Mouse (Mus musculus): ENCODE measurements at regions not wholly inside any gene's neighbourhood (a gene's known extent, or its start where the extent isn't known, plus 50 kb on each side); places are given as distances from the start of the nearest gene placed in this dataset.

- 63% methylated on average over 11 of the region's 11 CpGs for WGBS
- H3K27ac ChIP-seq (ENCODE audit: low read length), result no peak overlapping the region
- H3K4me2 ChIP-seq (ENCODE audit: low read length), result no peak overlapping the region
- H3K9me3 ChIP-seq (ENCODE audit: control insufficient read depth, low read length), result no peaks in the 10 kb centered on the region
- H3K4me1 ChIP-seq (replicated peaks; ENCODE audit: control insufficient read depth, insufficient read depth, low read length), result no peaks in the 10 kb centered on the region
- no peaks in the 10 kb centered on the region for H3K36me3 ChIP-seq (ENCODE audit: control insufficient read depth, insufficient read depth)
- H3K27me3 ChIP-seq (replicated peaks; ENCODE audit: control insufficient read depth, insufficient read depth, low read length), result no peaks in the 10 kb centered on the region
- no peak overlapping the region for H3K9ac ChIP-seq (replicated peaks; ENCODE audit: low read depth, low read length)
- no peak overlapping the region for H3K4me3 ChIP-seq (replicated peaks; ENCODE audit: low read length)
- ATAC-seq, result no peak
These were observed 69.9 kb upstream of the Mad2l1 start for GRCm38 (mm10) chr6:66465137-66465853.

- Histone ChIP-seq H3K4me2 (ENCODE audit: low read length) (no peak overlapping the region), H3K4me3 (replicated peaks; ENCODE audit: low read length) (no peak overlapping the region), H3K9me3 (ENCODE audit: control insufficient read depth, low read length) (no peaks in the 10 kb centered on the region), H3K27me3 (replicated peaks; ENCODE audit: control insufficient read depth, insufficient read depth, low read length) (no peaks in the 10 kb centered on the region), H3K4me1 (replicated peaks; ENCODE audit: control insufficient read depth, insufficient read depth, low read length) (no peaks in the 10 kb centered on the region), H3K9ac (replicated peaks; ENCODE audit: low read depth, low read length) (no peak overlapping the region), H3K36me3 (ENCODE audit: control insufficient read depth, insufficient read depth) (no peaks in the 10 kb centered on the region), H3K27ac (ENCODE audit: low read length) (no peak overlapping the region)
- ATAC-seq, result no peak
- 33% methylated on average over 3 of the region's 3 CpGs for WGBS
These were observed 68.4 kb upstream of the Mad2l1 start for GRCm38 (mm10) chr6:66466757-66467156.

GRCm38 (mm10) chr6:66470627-66471249, 64.5 kb upstream of the Mad2l1 start:
- Histone ChIP-seq H3K9me3 (ENCODE audit: control insufficient read depth, low read length) (no peaks in the 10 kb centered on the region), H3K27ac (ENCODE audit: low read length) (no peak overlapping the region), H3K36me3 (ENCODE audit: control insufficient read depth, insufficient read depth) (no peaks in the 10 kb centered on the region), H3K27me3 (replicated peaks; ENCODE audit: control insufficient read depth, insufficient read depth, low read length) (no peaks in the 10 kb centered on the region), H3K4me3 (replicated peaks; ENCODE audit: low read length) (no peak overlapping the region), H3K4me2 (ENCODE audit: low read length) (no peak overlapping the region), H3K9ac (replicated peaks; ENCODE audit: low read depth, low read length) (no peak overlapping the region), H3K4me1 (replicated peaks; ENCODE audit: control insufficient read depth, insufficient read depth, low read length) (no peaks in the 10 kb centered on the region)
- 90% methylated on average over 4 of the region's 4 CpGs for WGBS
- no peak for ATAC-seq

- H3K27me3 ChIP-seq (replicated peaks; ENCODE audit: control insufficient read depth, insufficient read depth, low read length), result no peaks in the 10 kb centered on the region
- 83% methylated on average over 3 of the region's 3 CpGs for WGBS
- no peaks in the 10 kb centered on the region for H3K9me3 ChIP-seq (ENCODE audit: control insufficient read depth, low read length)
- no peak overlapping the region for H3K9ac ChIP-seq (replicated peaks; ENCODE audit: low read depth, low read length)
- H3K4me1 ChIP-seq (replicated peaks; ENCODE audit: control insufficient read depth, insufficient read depth, low read length), result no peaks in the 10 kb centered on the region
- no peaks in the 10 kb centered on the region for H3K36me3 ChIP-seq (ENCODE audit: control insufficient read depth, insufficient read depth)
- no peak for ATAC-seq
- no peak overlapping the region for H3K4me3 ChIP-seq (replicated peaks; ENCODE audit: low read length)
- H3K27ac ChIP-seq (ENCODE audit: low read length), result no peak overlapping the region
- H3K4me2 ChIP-seq (ENCODE audit: low read length), result no peak overlapping the region
These were observed 63.4 kb upstream of the Mad2l1 start for GRCm38 (mm10) chr6:66471786-66472185.

GRCm38 (mm10) chr6:66472697-66473096, 62.5 kb upstream of the Mad2l1 start:
- no peaks in the 10 kb centered on the region for H3K4me1 ChIP-seq (replicated peaks; ENCODE audit: control insufficient read depth, insufficient read depth, low read length)
- WGBS, result 89% methylated on average over 4 of the region's 4 CpGs

GRCm38 (mm10) chr6:66477575-66477974, 57.6 kb upstream of the Mad2l1 start:
- no peak overlapping the region for H3K9ac ChIP-seq (replicated peaks; ENCODE audit: low read depth, low read length)
- H3K9me3 ChIP-seq (ENCODE audit: control insufficient read depth, low read length), result no peaks in the 10 kb centered on the region
- no peaks in the 10 kb centered on the region for H3K36me3 ChIP-seq (ENCODE audit: control insufficient read depth, insufficient read depth)
- no peak overlapping the region for H3K4me2 ChIP-seq (ENCODE audit: low read length)
- no peaks in the 10 kb centered on the region for H3K27me3 ChIP-seq (replicated peaks; ENCODE audit: control insufficient read depth, insufficient read depth, low read length)
- no peaks in the 10 kb centered on the region for H3K4me1 ChIP-seq (replicated peaks; ENCODE audit: control insufficient read depth, insufficient read depth, low read length)
- WGBS, result 77% methylated on average over 5 of the region's 5 CpGs
- H3K27ac ChIP-seq (ENCODE audit: low read length), result no peak overlapping the region
- no peak for ATAC-seq
- no peak overlapping the region for H3K4me3 ChIP-seq (replicated peaks; ENCODE audit: low read length)

More at GRCm38 (mm10) chr6:66472697-66473096, 62.5 kb upstream of the Mad2l1 start:
- no peak overlapping the region for H3K9ac ChIP-seq (replicated peaks; ENCODE audit: low read depth, low read length)
- H3K4me3 ChIP-seq (replicated peaks; ENCODE audit: low read length), result no peak overlapping the region
- no peak overlapping the region for H3K4me2 ChIP-seq (ENCODE audit: low read length)
- no peaks in the 10 kb centered on the region for H3K36me3 ChIP-seq (ENCODE audit: control insufficient read depth, insufficient read depth)
- ATAC-seq, result no peak
- no peaks in the 10 kb centered on the region for H3K9me3 ChIP-seq (ENCODE audit: control insufficient read depth, low read length)
- H3K27ac ChIP-seq (ENCODE audit: low read length), result no peak overlapping the region
- no peaks in the 10 kb centered on the region for H3K27me3 ChIP-seq (replicated peaks; ENCODE audit: control insufficient read depth, insufficient read depth, low read length)

- no peak for ATAC-seq
- Histone ChIP-seq H3K4me2 (ENCODE audit: low read length) (no peak overlapping the region), H3K9ac (replicated peaks; ENCODE audit: low read depth, low read length) (no peak overlapping the region), H3K4me1 (replicated peaks; ENCODE audit: control insufficient read depth, insufficient read depth, low read length) (no peaks in the 10 kb centered on the region), H3K27me3 (replicated peaks; ENCODE audit: control insufficient read depth, insufficient read depth, low read length) (no peaks in the 10 kb centered on the region), H3K27ac (ENCODE audit: low read length) (no peak overlapping the region), H3K36me3 (ENCODE audit: control insufficient read depth, insufficient read depth) (no peaks in the 10 kb centered on the region), H3K9me3 (ENCODE audit: control insufficient read depth, low read length) (no peaks in the 10 kb centered on the region), H3K4me3 (replicated peaks; ENCODE audit: low read length) (no peak overlapping the region)
- WGBS, result 80% methylated on average over 4 of the region's 4 CpGs
These were observed 56.7 kb upstream of the Mad2l1 start for GRCm38 (mm10) chr6:66478326-66478964.

- H3K27ac ChIP-seq (ENCODE audit: low read length), result no peak overlapping the region
- no peaks in the 10 kb centered on the region for H3K9me3 ChIP-seq (ENCODE audit: control insufficient read depth, low read length)
- H3K4me2 ChIP-seq (ENCODE audit: low read length), result no peak overlapping the region
- 91% methylated on average over 5 of the region's 5 CpGs for WGBS
- no peak overlapping the region for H3K4me3 ChIP-seq (replicated peaks; ENCODE audit: low read length)
- no peaks in the 10 kb centered on the region for H3K36me3 ChIP-seq (ENCODE audit: control insufficient read depth, insufficient read depth)
- no peak overlapping the region for H3K9ac ChIP-seq (replicated peaks; ENCODE audit: low read depth, low read length)
- no peaks in the 10 kb centered on the region for H3K27me3 ChIP-seq (replicated peaks; ENCODE audit: control insufficient read depth, insufficient read depth, low read length)
- ATAC-seq, result no peak
- no peaks in the 10 kb centered on the region for H3K4me1 ChIP-seq (replicated peaks; ENCODE audit: control insufficient read depth, insufficient read depth, low read length)
These were observed 55.6 kb upstream of the Mad2l1 start for GRCm38 (mm10) chr6:66479576-66479975.

- no peak for ATAC-seq
- Histone ChIP-seq H3K4me2 (ENCODE audit: low read length) (no peak overlapping the region), H3K27ac (ENCODE audit: low read length) (no peak overlapping the region), H3K9ac (replicated peaks; ENCODE audit: low read depth, low read length) (no peak overlapping the region), H3K4me1 (replicated peaks; ENCODE audit: control insufficient read depth, insufficient read depth, low read length) (no peaks in the 10 kb centered on the region), H3K4me3 (replicated peaks; ENCODE audit: low read length) (no peak overlapping the region), H3K27me3 (replicated peaks; ENCODE audit: control insufficient read depth, insufficient read depth, low read length) (no peaks in the 10 kb centered on the region), H3K9me3 (ENCODE audit: control insufficient read depth, low read length) (no peaks in the 10 kb centered on the region), H3K36me3 (ENCODE audit: control insufficient read depth, insufficient read depth) (no peaks in the 10 kb centered on the region)
- WGBS, result 72% methylated on average over 2 of the region's 2 CpGs
These were observed 55.0 kb upstream of the Mad2l1 start for GRCm38 (mm10) chr6:66480207-66480606.

Measured in forebrain, embryonic 16.5 days (tissue).